Mouse (Mus musculus) forebrain, embryonic 16.5 days (tissue): ENCODE results near the gene Smpd4. TPM values are rescaled to one million over a fixed set of nuclear protein-coding genes. Genes with fewer than 3 reads are reported as not detected.
"Not testable (repeated sequence)": the region's sequence is repeated elsewhere in the genome, so short reads cannot be mapped to it uniquely, and the experiment has no call there.

Experiments
- ATAC-seq: fragments of 200-750 bp; cut with Nextera tagmentation; 2 replicates; pipeline ENCODE4 v1.8.0; 2017; ENCODE audit warnings: mild to moderate bottlenecking, moderate library complexity
- H3K27ac ChIP-seq: fragments of 300-500 bp; sonication (generic); 2 replicates; pipeline ENCODE4 v1.5.1; 2014; ENCODE audit warnings: low read length, control low read depth
- H3K27me3 ChIP-seq: fragments of 300-500 bp; sonication (generic); replicated peaks from 2 replicates; pipeline ENCODE4 v1.6.1; 2014; ENCODE audit warnings: low read length; ENCODE audit not compliant: control insufficient read depth, insufficient read depth
- H3K36me3 ChIP-seq: fragments of 300-500 bp; sonication (generic); 2 replicates; pipeline ENCODE4 v1.6.1; 2014; ENCODE audit not compliant: control insufficient read depth, insufficient read depth
- H3K4me1 ChIP-seq: fragments of 300-500 bp; sonication (generic); replicated peaks from 2 replicates; pipeline ENCODE4 v1.6.1; 2014; ENCODE audit warnings: low read length; ENCODE audit not compliant: control insufficient read depth, insufficient read depth
- H3K4me2 ChIP-seq: fragments of 300-500 bp; sonication (generic); 2 replicates; pipeline ENCODE4 v1.6.1; 2014; ENCODE audit warnings: mild to moderate bottlenecking, low read length, control low read depth
- H3K4me3 ChIP-seq: fragments of 300-500 bp; sonication (generic); replicated peaks from 2 replicates; pipeline ENCODE4 v1.5.1; 2014; ENCODE audit warnings: mild to moderate bottlenecking, low read length, control low read depth
- H3K9ac ChIP-seq: fragments of 300-500 bp; sonication (generic); replicated peaks from 2 replicates; pipeline ENCODE4 v1.6.1; 2014; ENCODE audit warnings: low read depth, low read length, control low read depth
- H3K9me3 ChIP-seq: fragments of 300-500 bp; sonication (generic); 2 replicates; pipeline ENCODE4 v1.6.1; 2016; ENCODE audit warnings: low read length; ENCODE audit not compliant: control insufficient read depth
- WGBS: fragments of 180-500 bp; shearing (Covaris S2); extraction: QIAGEN DNeasy Blood & Tissue Kit; methylation state at CpG from one replicate; pipeline ENCODE4 v1.1.7; 2014; 5-methylcytosine and 5-hydroxymethylcytosine counted together
- polyA plus RNA-seq: library from polyadenylated mRNA; unstranded; fragments of >200 nt; fragmentation: Nextera tagmentation; extraction: Ambion mirVana; gene quantifications from 2 replicates; pipeline ENCODE4 v1.2.1, GENCODE M21; 2015

Smpd4 gene
- polyA plus RNA-seq, 1 experiment from 2014 or later: 38.3 TPM

GRCm38 (mm10) chr16:17605684-17606083 is 13.5 kb upstream of the Smpd4 start:
- WGBS: 82% methylated on average over 5 of the region's 5 CpGs
- H3K9ac ChIP-seq: no peak overlapping the region
- no peak overlapping the region for H3K27ac ChIP-seq
- H3K36me3 ChIP-seq: no peaks in the 10 kb centered on the region
- ATAC-seq: no peak
- peaks cover 3% of the 10 kb centered on the region; the same call in 1 of the 2 replicates for H3K4me1 ChIP-seq
- no peak overlapping the region for H3K4me3 ChIP-seq
- no peak overlapping the region for H3K4me2 ChIP-seq
- H3K27me3 ChIP-seq: no peaks in the 10 kb centered on the region
- H3K9me3 ChIP-seq: no peaks in the 10 kb centered on the region

DNA sequence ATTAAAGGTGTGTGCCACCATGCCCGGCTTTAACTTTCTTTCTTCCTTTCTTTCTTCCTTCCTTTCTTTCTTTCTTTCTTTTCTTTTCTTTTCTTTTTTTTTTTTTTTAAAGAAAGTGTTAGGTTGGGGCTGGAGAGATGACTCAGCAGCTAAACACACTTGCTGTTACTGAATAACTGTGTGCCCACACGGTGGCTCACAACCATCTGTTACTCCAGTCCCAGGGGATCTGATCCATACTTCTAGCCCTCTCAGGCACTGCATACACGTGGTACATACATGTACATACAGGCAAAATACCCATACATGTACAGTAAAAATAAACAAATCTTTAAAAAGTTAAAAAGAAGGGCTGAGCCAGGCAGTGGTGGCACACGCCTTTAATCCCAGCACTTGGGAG is 7.8 kb upstream of the Smpd4 start:
- Histone ChIP-seq H3K4me2 (no peak overlapping the region), H3K27ac (no peak overlapping the region)

GRCm38 (mm10) chr16:17614740-17615139 is 4.4 kb upstream of the Smpd4 start:
- H3K4me2 ChIP-seq, ATAC-seq, H3K27me3 ChIP-seq, H3K27ac ChIP-seq, H3K4me3 ChIP-seq, H3K9ac ChIP-seq, H3K4me1 ChIP-seq, H3K36me3 ChIP-seq, H3K9me3 ChIP-seq: not testable (repeated sequence)
- 89% methylated on average over 6 of the region's 6 CpGs for WGBS

More for the DNA sequence above, 7.8 kb upstream of the Smpd4 start:
- Histone ChIP-seq H3K4me1 (no peaks in the 10 kb centered on the region), H3K27me3 (no peaks in the 10 kb centered on the region), H3K4me3 (no peak overlapping the region), H3K36me3 (no peaks in the 10 kb centered on the region), H3K9me3 (no peaks in the 10 kb centered on the region), H3K9ac (no peak overlapping the region)
- WGBS: 67% methylated on average over 4 of the region's 4 CpGs
- ATAC-seq: no peak

- Histone ChIP-seq H3K27ac (no peak overlapping the region), H3K9ac (no peak overlapping the region), H3K4me1 (peaks cover 15% of the 10 kb centered on the region), H3K9me3 (no peaks in the 10 kb centered on the region), H3K27me3 (no peaks in the 10 kb centered on the region), H3K4me3 (no peak overlapping the region), H3K4me2 (no peak overlapping the region), H3K36me3 (no peaks in the 10 kb centered on the region)
- WGBS: 88% methylated on average over 5 of the region's 5 CpGs
- no peak for ATAC-seq
Observed at GRCm38 (mm10) chr16:17616212-17616611, 2.9 kb upstream of the Smpd4 start.

DNA sequence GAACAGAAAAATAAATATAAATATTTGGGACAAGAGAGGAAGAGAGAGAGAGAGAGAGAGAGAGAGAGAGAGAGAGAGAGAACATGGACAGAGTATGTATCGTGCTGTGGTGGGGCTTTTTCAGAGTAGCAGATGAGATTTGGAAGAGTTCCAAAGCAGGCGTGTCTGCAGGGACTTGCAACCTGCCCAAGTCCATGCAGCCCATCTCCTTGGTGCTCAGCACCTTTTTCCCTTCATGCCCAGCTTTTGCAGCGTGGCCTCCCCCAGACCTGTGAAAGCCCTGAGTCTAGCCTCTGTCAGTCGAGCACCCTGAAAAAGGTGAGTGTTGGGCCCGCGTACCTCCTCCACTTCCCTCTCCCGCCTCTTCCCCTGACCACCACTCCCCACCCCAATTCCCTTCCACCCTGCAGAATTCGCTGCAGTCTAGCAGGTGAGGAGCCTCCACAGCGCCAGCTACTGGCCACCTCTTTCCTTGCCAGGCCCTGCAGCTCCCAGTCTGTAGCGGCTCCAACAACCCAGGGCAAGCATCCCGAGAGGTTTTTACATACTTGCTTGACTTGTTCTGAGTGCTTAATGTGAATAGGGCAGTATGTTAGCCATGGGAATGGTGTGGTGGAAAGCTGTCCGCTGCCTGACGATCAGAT is 1.1 kb upstream of the Smpd4 start:
- no peak overlapping the region for H3K4me3 ChIP-seq
- H3K36me3 ChIP-seq: 0 out of 2 replicates have a peak, but pooled peaks cover 3% of the 10 kb centered on the region
- H3K4me1 ChIP-seq: peaks cover 15% of the 10 kb centered on the region
- no peak overlapping the region for H3K9ac ChIP-seq
- H3K4me2 ChIP-seq: no peak overlapping the region
- WGBS: 18% methylated on average over 13 of the region's 13 CpGs
- H3K27me3 ChIP-seq: no peaks in the 10 kb centered on the region
- ATAC-seq: peak; percentile 45; the same call in 1 of the 2 replicates
- no peaks in the 10 kb centered on the region for H3K9me3 ChIP-seq
- H3K27ac ChIP-seq: no peak overlapping the region

GRCm38 (mm10) chr16:17621936-17622335 is 2.8 kb downstream of the Smpd4 start:
- no peaks in the 10 kb centered on the region for H3K27me3 ChIP-seq
- WGBS: 96% methylated on average over 1 of the region's 1 CpGs
- no peak overlapping the region for H3K9ac ChIP-seq
- ATAC-seq: no peak
- peaks cover 15% of the 10 kb centered on the region for H3K4me1 ChIP-seq
- H3K36me3 ChIP-seq: peaks cover 6% of the 10 kb centered on the region
- H3K4me2 ChIP-seq: no peak overlapping the region
- no peak overlapping the region for H3K4me3 ChIP-seq
- no peak overlapping the region for H3K27ac ChIP-seq
- H3K9me3 ChIP-seq: no peaks in the 10 kb centered on the region

DNA sequence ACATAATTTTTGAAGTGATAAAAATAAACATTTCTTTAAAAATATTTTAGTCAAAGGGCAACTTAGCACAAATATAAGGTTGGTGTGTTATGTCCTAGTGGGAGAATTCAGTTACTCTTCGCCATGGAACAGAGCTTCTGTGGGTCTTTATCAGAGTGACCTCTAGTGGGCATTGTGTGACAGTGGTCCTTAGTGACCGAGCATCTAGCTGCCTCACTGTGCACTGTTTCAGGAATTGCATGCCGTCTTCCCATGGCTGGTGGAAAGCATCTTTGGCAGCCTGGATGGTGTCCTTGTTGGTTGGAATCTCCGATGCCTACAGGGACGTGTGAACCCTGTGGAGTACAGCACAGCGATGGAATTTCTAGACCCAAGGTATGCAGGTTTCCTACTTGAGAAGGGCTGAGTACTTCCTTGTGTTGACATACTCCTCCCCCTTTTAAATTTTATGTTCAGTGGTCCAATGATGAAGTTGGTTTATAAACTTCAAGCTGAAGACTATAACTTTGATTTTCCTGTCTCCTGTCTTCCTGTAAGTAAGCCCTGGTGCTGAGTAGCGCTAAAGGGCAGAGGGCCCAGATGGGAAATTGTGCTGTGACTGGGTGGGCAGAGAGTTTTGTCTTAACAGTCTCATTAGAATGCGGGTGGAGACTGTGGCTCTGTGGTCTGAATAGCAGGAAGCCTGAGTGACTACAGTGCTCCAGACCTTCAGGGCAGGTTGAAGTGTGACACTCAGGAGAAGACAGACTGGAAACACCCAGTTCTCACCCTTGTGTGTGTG is 6.5 kb downstream of the Smpd4 start:
- Histone ChIP-seq H3K4me3 (no peak overlapping the region), H3K4me2 (no peak overlapping the region), H3K36me3 (peaks cover 23% of the 10 kb centered on the region), H3K27ac (no peak overlapping the region), H3K9me3 (no peaks in the 10 kb centered on the region), H3K9ac (no peak overlapping the region), H3K4me1 (no peaks in the 10 kb centered on the region), H3K27me3 (no peaks in the 10 kb centered on the region)
- ATAC-seq: peak; percentile 55; the same call in 1 of the 2 replicates
- WGBS: 69% methylated on average over 8 of the region's 8 CpGs

- Histone ChIP-seq H3K4me1 (no peaks in the 10 kb centered on the region), H3K9ac (no peak overlapping the region), H3K9me3 (no peaks in the 10 kb centered on the region), H3K27me3 (no peaks in the 10 kb centered on the region), H3K27ac (no peak overlapping the region), H3K36me3 (peaks cover 26% of the 10 kb centered on the region), H3K4me3 (no peak overlapping the region), H3K4me2 (no peak overlapping the region)
- no peak for ATAC-seq
- 98% methylated on average over 5 of the region's 5 CpGs for WGBS
Observed at GRCm38 (mm10) chr16:17626269-17626555, 7.1 kb downstream of the Smpd4 start.

DNA sequence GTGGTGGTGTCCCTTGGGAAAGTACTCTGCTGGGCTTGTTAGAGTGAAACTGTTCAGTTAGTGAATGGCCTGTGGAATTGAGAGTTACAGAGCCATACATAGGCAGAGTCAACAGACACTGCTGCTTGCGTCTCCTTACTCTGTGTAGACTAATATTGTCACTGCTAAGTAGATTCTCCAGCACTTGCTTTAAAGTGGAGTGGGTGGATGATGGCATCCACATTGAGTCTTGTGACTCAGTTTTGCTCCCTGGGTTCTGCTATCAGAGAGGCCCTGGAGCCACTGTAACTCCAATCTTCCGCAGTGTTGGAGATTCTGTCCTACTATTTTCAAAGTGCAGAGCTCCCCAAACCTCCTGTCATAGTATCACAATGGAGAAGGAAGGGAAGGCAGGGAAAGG is 13.4 kb downstream of the Smpd4 start:
- Histone ChIP-seq H3K27me3 (no peaks in the 10 kb centered on the region), H3K4me2 (no peak overlapping the region), H3K27ac (no peak overlapping the region), H3K9me3 (no peaks in the 10 kb centered on the region), H3K4me3 (no peak overlapping the region), H3K9ac (no peak overlapping the region), H3K4me1 (no peaks in the 10 kb centered on the region), H3K36me3 (peaks cover 31% of the 10 kb centered on the region)
- WGBS: 89% methylated on average over 2 of the region's 2 CpGs
- no peak for ATAC-seq
